In genomic region chr6:128068144-128068543, GRCm38 (mm10) we compare ENCODE assay signal across 28 mouse cellular contexts.
A peak's percentile ranks its signal among the peaks of the same experiment; 100 is the strongest.
DNase-seq lines count a peak whose midpoint lies in the region; ATAC-seq lines count a peak whose summit lies in the region.
"Had no signal": no experiment of that assay in that cellular context is flagged by ENCODE, and none has a peak within 500 bp of the region (broad histone marks: within the 10 kb centered on the region; RNA-seq: fewer than 3 reads in every experiment).

No protein-coding gene starts in this region.

- 0 out of 2 replicates have a peak, but pooled peaks cover 11% of the 10 kb centered on the region for H3K36me3 ChIP-seq in heart, embryonic 12.5 days
- H3K36me3 ChIP-seq in midbrain, embryonic 13.5 days = no peaks in the 10 kb centered on the region
- H3K36me3 ChIP-seq: forebrain, embryonic 12.5 days; hindbrain, embryonic 12.5 days; liver, embryonic 13.5 days; midbrain, embryonic 12.5 days; neural tube, embryonic 15.5 days had no signal

- H3K9me3 ChIP-seq in heart, embryonic 12.5 days (replicated peaks) = no peaks in the 10 kb centered on the region
- no peaks in the 10 kb centered on the region for H3K9me3 ChIP-seq in midbrain, embryonic 13.5 days
- H3K9me3 ChIP-seq: embryonic facial prominence, embryonic 15.5 days; forebrain, embryonic 12.5 days; hindbrain, embryonic 12.5 days; liver, embryonic 13.5 days; megakaryocyte, embryonic 14.5 days; midbrain, embryonic 12.5 days; neural tube, embryonic 15.5 days; stomach, embryonic 15.5 days had no signal

- no peak overlapping the region for H3K4me3 ChIP-seq in heart, embryonic 12.5 days
- no peak overlapping the region for H3K4me3 ChIP-seq in brown adipose tissue, adult 24 weeks (ENCODE audit: insufficient read depth, low read depth, low read length)
- no peak overlapping the region for H3K4me3 ChIP-seq in midbrain, embryonic 13.5 days (replicated peaks)
- H3K4me3 ChIP-seq: embryonic facial prominence, embryonic 15.5 days; forebrain, embryonic 12.5 days; hindbrain, embryonic 12.5 days; left cerebral cortex, adult 2 months; liver, embryonic 13.5 days; megakaryocyte, embryonic 14.5 days; midbrain, embryonic 12.5 days; neural tube, embryonic 15.5 days; stomach, embryonic 15.5 days had no signal

- intact Hi-C loops in gastrocnemius, postnatal 14 days (cut with DNase I; ENCODE audit: low total_unique reads) = no loop called here
- intact Hi-C loops in heart, postnatal 10 days (cut with DNase I) = loop anchor here (5.0 kb wide), 1 partner anchor 36 kb away; no protein-coding TSS in a partner anchor

- H3K4me1 ChIP-seq in heart, embryonic 12.5 days (replicated peaks) = peaks cover 56% of the 10 kb centered on the region
- H3K4me1 ChIP-seq in brown adipose tissue, adult 24 weeks (ENCODE audit: control insufficient read depth, insufficient read depth, insufficient read length, low read length) = peaks cover 27% of the 10 kb centered on the region
- H3K4me1 ChIP-seq in midbrain, embryonic 13.5 days (replicated peaks) = peaks cover 35% of the 10 kb centered on the region

- H3K4me2 ChIP-seq in heart, embryonic 12.5 days = no peak overlapping the region
- H3K4me2 ChIP-seq in midbrain, embryonic 13.5 days (replicated peaks) = no peak overlapping the region
- H3K4me2 ChIP-seq: embryonic facial prominence, embryonic 15.5 days; forebrain, embryonic 12.5 days; hindbrain, embryonic 12.5 days; liver, embryonic 13.5 days; midbrain, embryonic 12.5 days; neural tube, embryonic 15.5 days; stomach, embryonic 15.5 days had no signal

- H3K9ac ChIP-seq in heart, embryonic 12.5 days = no peak overlapping the region
- H3K9ac ChIP-seq in midbrain, embryonic 13.5 days (replicated peaks) = no peak overlapping the region
- H3K9ac ChIP-seq: embryonic facial prominence, embryonic 15.5 days; forebrain, embryonic 12.5 days; forebrain, postnatal 0 days; hindbrain, embryonic 12.5 days; liver, embryonic 13.5 days; midbrain, embryonic 12.5 days; neural tube, embryonic 15.5 days; stomach, embryonic 15.5 days had no signal

- DNase-seq in heart, adult 18-20 months = peak; percentile 47 to 65
- DNase-seq in gastrocnemius, postnatal 14 days = peak; percentile 32
- DNase-seq in heart, postnatal 10 days = peak; percentile 48 to 60
- no peak for DNase-seq in adrenal gland, postnatal 14 days
- DNase-seq: adrenal gland, postnatal 36 days; cerebellum, adult 2 months; forebrain, postnatal 0 days; kidney, adult 9 months; kidney, postnatal 10 days; liver, embryonic 13.5 days; lung, adult 18-20 months; lung, postnatal 4 days; right cerebral cortex, postnatal 25 days; thymus, postnatal 25 days had no signal

- H3K27me3 ChIP-seq in heart, embryonic 12.5 days (replicated peaks) = no peaks in the 10 kb centered on the region
- H3K27me3 ChIP-seq in midbrain, embryonic 13.5 days = no peaks in the 10 kb centered on the region
- H3K27me3 ChIP-seq: embryonic facial prominence, embryonic 15.5 days; forebrain, embryonic 12.5 days; hindbrain, embryonic 12.5 days; liver, embryonic 13.5 days; midbrain, embryonic 12.5 days; neural tube, embryonic 15.5 days; stomach, embryonic 15.5 days had no signal

- 85% methylated on average over 8 of the region's 8 CpGs for WGBS in heart, embryonic 12.5 days
- 88% methylated on average over 8 of the region's 8 CpGs for WGBS in midbrain, embryonic 13.5 days

- H3K27ac ChIP-seq in heart, embryonic 12.5 days (ENCODE audit: poor library complexity, severe bottlenecking) = no peak overlapping the region
- H3K27ac ChIP-seq in brown adipose tissue, adult 24 weeks (replicated peaks; ENCODE audit: low read depth, low read length) = 0 out of 2 replicates have a peak overlapping the region, but pooled peaks have one; percentile 0
- no peak overlapping the region for H3K27ac ChIP-seq in midbrain, embryonic 13.5 days
- H3K27ac ChIP-seq: embryonic facial prominence, embryonic 15.5 days; forebrain, embryonic 12.5 days; hindbrain, embryonic 12.5 days; left cerebral cortex, adult 2 months; liver, embryonic 13.5 days; midbrain, embryonic 12.5 days; neural tube, embryonic 15.5 days; stomach, embryonic 15.5 days had no signal

- no peak for ATAC-seq in heart, embryonic 12.5 days (ENCODE audit: insufficient number of reproducible peaks, low FRiP score)
- no peak for ATAC-seq in midbrain, embryonic 13.5 days
- ATAC-seq: CD4-positive, CD25-positive, alpha-beta regulatory T cell, adult 4 months; forebrain, postnatal 0 days; intestine, embryonic 16.5 days; lung, postnatal 0 days had no signal
